Mouse (Mus musculus) cerebral cortex, adult 2 months (tissue): ENCODE results near the gene C2cd2.

Source experiments
- WGBS: fragments of 180-500 bp; shearing (Covaris S2); methylation state at CpG from one replicate; pipeline ENCODE4 v1.1.7; 2018; 5-methylcytosine and 5-hydroxymethylcytosine counted together

Gene C2cd2

GRCm38 (mm10) chr16:97962151-97962948 lies at the start of gene C2cd2, which contains the start of gene Zbtb21:
Gene C2cd2, minus strand, starts transcription at chr16:97962598.
Gene Zbtb21, minus strand, starts transcription at chr16:97962622.
- under 1% methylated on average over 78 of the region's 78 CpGs for WGBS

GRCm38 (mm10) chr16:97997383-97997731 lies 35.0 kb upstream of the C2cd2 start:
- WGBS = under 1% methylated on average over 8 of the region's 8 CpGs

- 2% methylated on average over 22 of the region's 22 CpGs for WGBS
These were observed 34.4 kb upstream of the C2cd2 start, which contains the start of gene B230307C23Rik for GRCm38 (mm10) chr16:97996616-97997382. Gene B230307C23Rik, plus strand, starts transcription at chr16:97997315.

DNA sequence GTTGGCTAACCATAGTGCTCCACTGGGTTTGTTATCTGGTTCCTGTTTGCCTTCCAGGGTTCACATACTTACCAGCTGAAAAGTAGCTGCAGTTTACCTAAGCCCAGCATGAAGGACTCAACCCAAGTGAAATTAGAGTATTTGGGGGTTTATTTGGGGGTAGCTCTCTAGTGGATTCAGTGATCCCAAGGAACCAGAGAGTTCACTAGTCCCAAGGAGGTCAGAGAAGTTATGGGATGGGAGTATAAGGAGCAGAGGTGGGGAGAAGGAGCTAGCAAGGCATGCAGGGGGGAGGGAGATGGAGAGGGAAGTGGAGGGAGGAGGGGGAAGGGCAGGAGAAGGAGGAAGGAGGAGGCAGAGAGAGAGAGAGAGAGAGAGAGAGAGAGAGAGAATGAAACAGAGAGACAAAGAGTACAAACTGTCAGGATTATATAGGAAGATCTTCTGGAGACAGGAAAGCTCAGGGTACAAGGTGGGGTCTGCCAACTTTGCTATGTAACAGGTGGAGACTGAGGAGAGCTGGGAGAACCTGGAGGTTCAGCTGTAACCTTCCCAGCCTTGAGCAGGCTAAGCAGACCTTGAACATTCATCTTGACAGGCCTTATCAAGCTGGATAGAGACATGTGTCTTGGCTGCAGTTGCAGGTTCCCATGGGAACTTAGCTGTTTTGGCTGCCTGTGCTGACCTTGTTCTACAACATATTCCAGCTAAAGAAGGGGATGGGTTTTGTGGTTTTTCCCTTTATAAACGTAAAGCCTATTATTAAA lies 33.6 kb upstream of the C2cd2 start:
- 3% methylated on average over 1 of the region's 1 CpGs for WGBS

DNA sequence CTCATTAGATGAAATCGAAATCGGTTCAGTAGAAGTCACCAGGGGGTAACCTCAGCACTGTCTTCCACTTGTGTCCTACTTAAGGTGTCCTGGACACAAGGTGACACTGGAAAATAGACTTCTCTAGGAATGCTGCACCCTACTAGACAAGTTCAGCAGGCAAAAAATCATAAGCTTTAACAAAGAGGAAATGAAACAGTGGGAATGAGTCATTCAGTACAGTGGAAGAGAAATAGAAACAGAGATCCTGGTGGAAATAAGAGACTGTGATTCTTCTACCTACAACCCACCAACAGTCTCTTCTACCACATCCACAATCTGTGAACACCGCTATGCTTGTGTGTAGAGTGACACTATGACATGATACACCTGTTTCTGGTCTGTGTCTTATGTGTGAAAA lies 30.1 kb upstream of the C2cd2 start:
- WGBS = 84% methylated on average over 3 of the region's 3 CpGs

DNA sequence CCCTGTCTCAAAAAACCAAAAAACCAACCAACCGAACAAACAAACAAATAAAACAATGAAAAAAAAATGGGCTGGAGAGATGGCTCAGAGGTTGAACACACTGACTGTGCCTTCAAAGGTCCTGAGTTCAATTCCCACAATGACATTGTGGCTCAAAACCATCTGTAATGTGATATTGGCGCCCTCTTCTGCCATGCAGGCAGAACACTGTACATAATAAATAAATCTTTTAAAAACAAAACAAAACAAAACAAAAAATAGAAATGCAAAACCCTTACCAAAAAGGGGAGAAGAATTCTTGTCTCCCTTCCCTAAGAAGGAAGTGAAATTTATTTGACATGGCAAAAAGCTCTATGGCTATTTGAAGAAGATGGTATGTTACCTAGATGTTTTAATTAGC lies 29.1 kb upstream of the C2cd2 start:
- 85% methylated on average over 2 of the region's 2 CpGs for WGBS

GRCm38 (mm10) chr16:97984589-97984988 lies 22.2 kb upstream of the C2cd2 start:
- 61% methylated on average over 5 of the region's 5 CpGs for WGBS

GRCm38 (mm10) chr16:97981362-97981761 lies 19.0 kb upstream of the C2cd2 start:
- WGBS = 86% methylated on average over 1 of the region's 1 CpGs

DNA sequence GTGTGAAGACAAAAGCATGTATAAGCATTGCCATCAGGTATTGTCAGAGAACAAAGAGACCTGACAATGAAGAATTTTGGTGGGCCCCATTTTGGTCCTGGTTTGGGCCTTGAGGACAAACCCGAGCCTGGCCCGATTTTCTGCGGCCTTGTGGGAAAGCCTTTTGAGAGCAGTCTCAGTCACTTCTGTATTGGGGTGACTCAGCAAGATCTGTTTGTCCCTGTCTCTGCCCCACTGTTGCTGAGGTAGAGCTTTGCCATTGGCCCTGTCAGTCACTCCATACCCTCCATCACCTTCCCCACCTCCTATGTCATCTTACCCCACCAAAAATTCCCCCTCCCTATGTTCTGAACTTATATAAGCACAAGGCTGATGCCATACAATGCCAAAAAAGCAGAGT lies 15.3 kb upstream of the C2cd2 start:
- WGBS = 99% methylated on average over 3 of the region's 3 CpGs

- 78% methylated on average over 1 of the region's 1 CpGs for WGBS
These were observed 14.9 kb upstream of the C2cd2 start for GRCm38 (mm10) chr16:97977277-97977676.

- 79% methylated on average over 3 of the region's 3 CpGs for WGBS
These were observed 1.6 kb upstream of the C2cd2 start for GRCm38 (mm10) chr16:97963956-97964540.

DNA sequence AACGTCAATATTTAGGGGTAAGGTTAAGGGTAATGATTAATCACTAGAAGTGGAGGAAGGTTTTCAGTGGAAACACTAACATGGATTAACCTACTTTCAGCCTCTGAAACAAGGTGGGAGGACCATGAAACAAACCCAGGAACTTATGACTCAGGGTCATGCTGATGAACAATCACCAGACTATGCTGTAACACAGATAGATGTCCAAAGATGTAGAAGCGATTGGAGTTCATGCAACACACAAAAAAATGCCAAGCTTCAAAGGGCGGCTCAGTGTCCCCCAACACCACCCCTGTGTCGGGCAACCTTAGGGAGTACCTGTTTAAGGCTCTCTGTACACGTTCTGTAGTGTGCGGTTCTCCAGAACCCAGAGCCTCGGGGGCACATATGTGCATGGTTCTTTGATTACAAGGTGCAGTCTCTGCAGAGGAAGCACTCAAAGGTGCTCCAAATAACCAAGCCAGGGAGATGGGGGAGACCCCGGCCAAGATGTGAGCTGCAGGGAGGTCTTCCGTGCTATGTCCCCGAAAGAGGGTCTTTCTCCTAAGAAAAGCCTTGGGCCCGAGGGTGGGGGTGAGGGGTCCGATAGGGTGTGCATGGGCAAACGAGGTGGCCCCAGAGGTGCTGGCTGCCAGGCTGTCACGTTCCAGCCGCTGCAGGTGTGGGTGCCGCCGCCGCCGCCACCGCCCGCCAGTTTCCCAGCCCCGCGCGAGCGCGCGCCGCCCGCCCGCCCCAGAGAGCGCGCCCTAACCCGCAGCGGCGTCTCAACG lies 832 bp downstream of the C2cd2 start:
- 4% methylated on average over 36 of the region's 36 CpGs for WGBS

DNA sequence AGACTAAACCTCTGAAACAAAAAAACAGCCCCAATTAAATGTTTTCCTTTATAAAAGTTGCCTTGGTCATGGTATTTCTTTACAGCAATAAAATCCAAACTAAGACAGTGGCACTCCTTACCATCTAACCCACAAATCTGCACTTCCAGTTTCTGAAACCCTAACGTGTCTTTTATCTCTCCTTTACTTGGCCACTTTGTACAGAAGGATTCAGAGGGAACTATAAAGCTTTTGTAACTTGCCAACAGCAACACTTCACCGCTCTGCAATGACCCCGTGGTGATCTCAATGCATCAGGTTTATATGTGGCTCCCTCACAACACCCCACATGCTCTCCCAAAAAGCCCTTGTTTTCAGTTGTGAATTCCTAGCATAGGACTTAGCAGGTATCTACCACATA lies 2.0 kb downstream of the C2cd2 start:
- WGBS = 64% methylated on average over 3 of the region's 3 CpGs

- 72% methylated on average over 2 of the region's 2 CpGs for whole genome bisulfite sequencing
These were observed 6.4 kb downstream of the C2cd2 start for GRCm38 (mm10) chr16:97956011-97956410.

DNA sequence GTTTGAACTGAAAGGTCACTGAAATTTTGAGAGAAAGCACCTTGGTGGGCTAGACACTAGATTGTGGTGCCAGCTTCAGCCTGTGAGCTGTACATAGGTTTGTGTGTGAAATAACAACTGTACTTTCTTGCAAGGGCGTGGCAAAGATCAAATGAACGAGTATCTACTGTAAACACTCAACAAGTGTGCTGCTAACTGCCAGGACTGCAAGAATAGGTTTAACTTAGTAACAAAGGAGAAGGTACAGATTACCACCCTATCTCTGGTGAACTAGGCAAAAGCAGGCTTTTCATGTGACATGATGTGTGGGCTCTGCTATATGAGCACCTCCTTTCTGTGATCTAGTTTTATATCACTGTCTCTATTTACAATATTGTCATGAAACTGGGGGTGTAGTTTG lies 9.1 kb downstream of the C2cd2 start:
- 76% methylated on average over 2 of the region's 2 CpGs for WGBS

DNA sequence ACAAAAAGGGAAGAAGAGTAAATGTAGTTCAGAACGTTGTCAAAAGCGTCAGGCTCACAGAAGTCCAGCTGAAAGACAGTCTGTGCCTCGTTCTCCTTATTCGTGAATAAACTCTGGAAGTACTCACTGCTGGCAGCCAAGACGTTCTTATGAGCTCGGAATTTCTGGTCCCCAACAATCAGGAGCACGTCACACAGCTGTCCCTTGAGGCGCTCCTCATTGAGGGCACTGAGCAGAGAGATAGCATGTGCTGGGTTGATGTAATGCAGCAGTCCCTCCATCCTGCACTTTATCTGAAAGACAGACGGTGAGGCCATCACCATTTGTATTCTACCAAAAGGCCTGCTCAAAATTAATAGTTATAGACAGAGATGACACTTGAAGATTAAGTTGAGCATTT lies 9.6 kb downstream of the C2cd2 start:
- WGBS = 80% methylated on average over 9 of the region's 9 CpGs

- WGBS = 89% methylated on average over 4 of the region's 4 CpGs
These were observed 10.0 kb downstream of the C2cd2 start for GRCm38 (mm10) chr16:97952371-97952770.

GRCm38 (mm10) chr16:97950061-97950460 lies 12.3 kb downstream of the C2cd2 start:
- WGBS = 91% methylated on average over 8 of the region's 8 CpGs

DNA sequence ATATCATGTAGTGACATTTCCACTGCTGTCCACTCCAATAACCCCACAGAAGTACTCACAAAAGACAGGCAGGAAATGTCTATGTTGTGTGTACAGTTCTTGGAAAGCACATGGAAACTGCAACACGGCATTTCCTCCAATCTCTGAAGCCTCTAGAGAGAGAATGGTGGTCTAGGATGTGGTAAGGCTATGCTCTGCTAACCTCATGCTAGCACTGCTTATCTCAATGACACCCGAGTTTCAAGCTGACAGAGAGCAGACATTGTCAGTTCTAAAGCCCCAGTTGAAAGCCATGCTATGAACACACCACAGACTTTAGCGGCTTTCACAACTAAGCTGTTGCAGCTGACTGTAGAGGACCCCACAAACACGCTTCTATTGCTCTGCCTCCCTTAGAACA lies 13.6 kb downstream of the C2cd2 start:
- 83% methylated on average over 4 of the region's 4 CpGs for WGBS

DNA sequence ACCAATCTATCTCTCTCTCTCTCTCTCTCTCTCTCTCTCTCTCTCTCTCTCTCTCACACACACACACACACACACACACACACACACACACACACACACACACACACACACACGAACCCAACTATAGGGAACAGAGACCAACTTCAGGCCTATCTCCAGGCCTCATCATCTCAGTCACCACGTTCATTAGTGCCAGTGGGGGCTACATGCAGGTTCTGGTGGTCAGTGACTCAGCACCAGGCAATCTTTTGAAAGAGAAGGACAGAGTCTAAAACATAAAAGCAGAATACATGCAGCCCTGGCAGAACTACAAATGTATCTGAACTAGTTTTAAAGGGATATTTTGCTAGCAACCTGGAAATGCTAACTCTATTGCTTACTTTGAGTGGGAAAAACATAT lies 15.4 kb downstream of the C2cd2 start:
- WGBS = 90% methylated on average over 2 of the region's 2 CpGs

DNA sequence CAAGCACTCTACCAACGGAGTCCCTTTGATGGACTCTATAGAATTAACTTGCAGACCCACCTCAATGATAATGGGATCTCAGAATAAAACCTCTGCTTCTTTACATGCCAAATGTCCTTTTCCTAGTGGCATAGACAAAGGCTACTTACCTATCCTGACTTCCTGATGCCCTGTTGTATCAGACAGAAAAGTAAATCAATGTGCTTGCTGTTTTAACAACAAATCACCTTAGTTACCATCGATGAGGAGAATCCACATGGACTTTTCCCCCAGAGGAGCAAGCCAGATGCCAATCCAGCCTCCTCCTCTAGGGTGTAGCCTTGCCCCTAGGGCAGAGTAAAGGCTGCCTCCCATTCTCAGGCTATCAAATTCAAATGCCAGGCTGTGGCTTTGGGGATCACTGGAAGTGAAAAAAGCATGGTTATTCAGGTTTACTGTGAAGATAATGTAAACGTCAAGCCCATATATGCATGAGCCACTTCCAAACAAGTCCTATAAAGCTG lies 21.9 kb downstream of the C2cd2 start:
- WGBS = 90% methylated on average over 3 of the region's 3 CpGs
